Mouse (Mus musculus) layer of hippocampus, adult 2 months (tissue): ENCODE results near the gene Rhobtb1. TPM values are rescaled to one million over a fixed set of nuclear protein-coding genes. Genes with fewer than 3 reads are reported as not detected.

ENCODE experiments used
- DNase-seq, 2 experiments: peaks; one replicate each; pipeline ENCODE4 v3.0.0; 2022; ENCODE audit warnings: low spot score in 2 of 2
- H3K27ac ChIP-seq: fragments of 200-600 bp; 2 replicates; pipeline ENCODE4 v1.8.1; 2022
- H3K4me3 ChIP-seq: fragments of 200-600 bp; 2 replicates; pipeline ENCODE4 v1.8.1; 2022; ENCODE audit warnings: mild to moderate bottlenecking
- CTCF ChIP-seq: fragments of 200-600 bp; conservative IDR thresholded peaks from 2 replicates; pipeline ENCODE4 v1.8.1; 2022; ENCODE audit warnings: antibody characterized with exemption, mild to moderate bottlenecking, moderate library complexity
- total RNA-seq, 2 experiments: library from RNA; stranded (reverse); gene quantifications; 2 replicates each; pipeline ENCODE4 v1.2.3; 2021

Gene Rhobtb1
- total RNA-seq, 2 experiments from 2014 or later = 3.8 to 5.9 TPM

- H3K27ac ChIP-seq = peak overlapping the region; percentile 61; the same call in 1 of the 2 replicates
- no peak for DNase-seq
- no peak for TF ChIP-seq CTCF
Measured at GRCm38 (mm10) chr10:69335195-69335536, 183.9 kb downstream of the Rhobtb1 start.

GRCm38 (mm10) chr10:69335611-69336010, 184.4 kb downstream of the Rhobtb1 start:
- H3K27ac ChIP-seq = peak overlapping the region; percentile 61; the same call in 1 of the 2 replicates
- no peak for DNase-seq
- TF ChIP-seq CTCF = no peak

More at GRCm38 (mm10) chr10:69335195-69335536, 183.9 kb downstream of the Rhobtb1 start:
- H3K4me3 ChIP-seq = no peak overlapping the region

GRCm38 (mm10) chr10:69336219-69336618, 185.0 kb downstream of the Rhobtb1 start:
- TF ChIP-seq CTCF = no peak
- Histone ChIP-seq H3K27ac (no peak overlapping the region), H3K4me3 (no peak overlapping the region)
- no peak for DNase-seq

More at GRCm38 (mm10) chr10:69335611-69336010, 184.4 kb downstream of the Rhobtb1 start:
- H3K4me3 ChIP-seq = no peak overlapping the region

GRCm38 (mm10) chr10:69340001-69340400, 188.8 kb downstream of the Rhobtb1 start:
- no peak for DNase-seq
- H3K4me3 ChIP-seq = no peak overlapping the region
- H3K27ac ChIP-seq = no peak overlapping the region
- TF ChIP-seq CTCF = no peak

Other genes starting within 250 kb of the Rhobtb1 start
- 1 to 10 TPM; 2.6 to 2.8 TPM for gene A930033H14Rik, start 61.7 kb downstream of the Rhobtb1 start, total RNA-seq
- under 1 TPM; 0.61 to 1.00 TPM for gene Cdk1, start 201.5 kb downstream of the Rhobtb1 start, total RNA-seq
- 100 to 1,000 TPM; 474 to 477 TPM for gene Ank3, start 247.3 kb downstream of the Rhobtb1 start, total RNA-seq